Mouse (Mus musculus) NIH3T3 (cell line): ENCODE measurements around the gene Cd24a.

Experiments used
- DNase-seq: peaks from one replicate; pipeline ENCODE4 v3.0.0-alpha.2; 2012; ENCODE audit warnings: low read depth

The Cd24a gene

DNA sequence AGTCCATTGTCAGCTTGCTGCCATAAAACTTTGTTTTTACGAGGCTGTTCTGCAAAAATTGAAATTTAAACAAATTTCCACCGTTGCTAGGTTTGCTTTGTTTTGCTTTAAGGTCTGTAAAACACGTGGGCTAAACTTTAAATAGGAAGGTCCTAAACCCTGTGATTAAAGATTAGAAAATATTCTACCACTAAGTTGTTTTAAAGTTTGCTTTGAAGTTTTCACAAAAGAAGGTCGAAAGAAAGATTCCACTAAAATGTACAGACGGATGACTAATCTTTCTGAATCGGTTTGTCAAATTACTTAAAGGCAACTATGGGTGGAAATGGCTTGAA is at the start of gene Cd24a:
Cd24a (plus strand) TSS at position 288 of the 335 bp plus-strand sequence.
- DNase-seq, result no peak

DNA sequence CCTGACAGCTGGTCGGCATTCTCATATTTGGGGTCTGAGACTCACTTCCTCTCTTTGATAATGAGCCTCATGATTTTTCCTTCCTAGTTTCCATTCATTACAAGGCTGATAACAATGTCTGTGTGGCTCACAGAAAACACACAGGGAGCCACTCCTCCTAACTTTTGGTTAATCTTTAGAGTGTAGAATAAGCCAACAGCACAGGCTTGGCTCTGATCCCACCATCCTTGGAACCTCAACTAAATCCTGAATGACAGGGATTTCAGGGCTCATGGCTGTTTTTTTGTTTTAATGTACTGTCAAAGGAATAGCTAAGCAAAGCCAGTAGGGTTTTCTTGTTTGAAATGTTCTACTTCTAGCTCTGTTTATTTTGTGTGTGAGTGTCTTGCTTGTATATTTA is 43.7 kb upstream of the Cd24a start:
- DNase-seq, result no peak

DNA sequence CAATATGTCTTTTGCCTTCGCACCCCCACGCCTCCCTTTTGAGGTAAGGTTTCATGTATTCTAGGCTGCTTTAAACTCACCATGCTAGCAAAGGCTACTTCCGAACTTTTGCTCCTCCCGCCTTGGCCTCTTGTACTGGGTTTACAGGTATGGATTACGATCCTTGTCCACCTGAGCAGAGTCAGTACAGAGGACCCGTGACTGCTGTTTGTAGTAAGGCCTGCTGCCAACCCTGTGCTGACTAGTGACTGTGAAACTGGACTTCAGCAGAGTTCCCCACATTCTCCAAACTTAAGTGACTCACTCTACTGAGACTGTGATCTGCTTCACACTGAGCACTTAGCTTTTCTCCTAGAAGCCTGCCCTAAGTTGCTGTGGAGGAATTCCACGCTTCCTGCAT is 40.4 kb upstream of the Cd24a start:
- DNase-seq, result peak; percentile 22

GRCm38 (mm10) chr10:43538831-43539230 is 39.3 kb upstream of the Cd24a start:
- no peak for DNase-seq

- DNase-seq, result peak; percentile 32
Measured at GRCm38 (mm10) chr10:43539746-43540310, 38.3 kb upstream of the Cd24a start.

DNA sequence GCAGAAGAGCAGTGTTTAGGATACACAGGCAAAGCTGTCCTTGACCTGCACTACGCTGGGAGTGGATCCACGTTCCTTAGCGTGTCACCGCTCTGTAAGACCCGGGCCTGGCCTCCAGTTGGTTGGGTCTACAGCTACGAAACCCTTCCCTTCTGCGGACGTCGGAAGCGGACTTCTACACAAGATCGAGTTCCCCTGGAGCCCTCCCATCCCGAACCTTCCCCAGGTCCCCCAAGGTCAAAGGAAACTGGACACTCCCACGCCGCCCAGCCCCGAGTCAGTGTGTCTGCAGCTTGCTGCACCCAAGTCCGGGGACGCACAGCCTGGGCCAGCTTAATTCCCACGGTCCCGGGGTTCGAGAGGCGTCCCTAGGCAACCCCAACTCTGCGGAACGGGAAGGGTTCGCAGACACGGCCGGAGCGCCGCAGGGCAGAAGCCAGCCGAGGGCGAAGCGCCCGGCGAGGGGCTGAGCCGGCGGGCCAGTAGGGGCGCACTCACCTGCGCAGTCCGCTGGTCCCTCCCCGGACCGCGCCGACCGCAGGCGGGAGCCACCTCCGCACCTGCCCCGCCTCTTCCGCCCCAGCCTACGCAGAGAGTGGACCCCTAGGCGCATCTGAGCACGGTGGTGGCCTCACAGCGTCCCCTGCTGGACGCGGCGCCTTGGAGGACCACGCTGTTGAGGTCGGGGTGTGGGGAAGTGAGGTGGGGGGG is 37.5 kb upstream of the Cd24a start, which contains the start of gene 1700021F05Rik:
1700021F05Rik (minus strand) TSS at position 553 of the 711 bp plus-strand sequence.
- DNase-seq, result peak; percentile 99

DNA sequence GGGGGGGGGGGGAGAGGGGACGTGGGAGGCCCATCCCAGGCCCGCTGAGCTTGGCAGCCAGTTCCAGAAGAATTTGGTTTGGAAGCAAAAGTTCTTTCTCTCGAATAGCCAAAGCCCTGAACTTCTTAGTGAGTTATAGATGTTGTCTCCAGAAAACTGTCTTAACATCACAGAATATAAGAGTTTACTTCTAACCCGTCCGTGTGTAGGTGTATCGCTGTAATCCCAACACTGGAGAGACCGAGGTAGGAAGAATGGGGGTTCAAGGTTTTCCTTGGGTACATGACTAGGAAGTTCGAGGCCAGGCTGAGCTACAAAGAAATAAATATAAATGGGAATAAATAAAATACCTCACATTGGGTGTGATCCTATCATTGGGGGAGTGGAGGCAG is 36.9 kb upstream of the Cd24a start:
- DNase-seq, result no peak

DNA sequence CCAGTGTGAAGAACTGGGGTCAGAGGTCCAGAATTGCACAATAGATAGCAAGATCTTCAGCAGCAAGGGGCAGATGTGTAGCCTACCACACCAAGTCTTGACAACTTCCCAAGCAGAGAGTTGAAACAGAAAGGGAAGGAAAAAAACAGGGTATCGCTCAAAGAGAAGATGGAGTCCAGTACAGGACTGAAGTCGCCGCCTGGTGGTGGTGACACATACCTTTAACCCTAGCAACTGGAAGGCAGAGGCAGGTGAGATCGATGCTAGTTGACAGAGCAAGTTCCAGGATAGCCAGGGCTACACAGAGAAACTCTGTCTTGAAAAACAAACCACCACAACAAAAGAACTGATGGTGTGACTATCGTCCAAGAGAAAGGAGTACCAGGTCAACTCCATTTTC is 28.7 kb upstream of the Cd24a start:
- DNase-seq, result no peak

- DNase-seq, result no peak
Measured at GRCm38 (mm10) chr10:43550923-43551322, 27.2 kb upstream of the Cd24a start.

DNA sequence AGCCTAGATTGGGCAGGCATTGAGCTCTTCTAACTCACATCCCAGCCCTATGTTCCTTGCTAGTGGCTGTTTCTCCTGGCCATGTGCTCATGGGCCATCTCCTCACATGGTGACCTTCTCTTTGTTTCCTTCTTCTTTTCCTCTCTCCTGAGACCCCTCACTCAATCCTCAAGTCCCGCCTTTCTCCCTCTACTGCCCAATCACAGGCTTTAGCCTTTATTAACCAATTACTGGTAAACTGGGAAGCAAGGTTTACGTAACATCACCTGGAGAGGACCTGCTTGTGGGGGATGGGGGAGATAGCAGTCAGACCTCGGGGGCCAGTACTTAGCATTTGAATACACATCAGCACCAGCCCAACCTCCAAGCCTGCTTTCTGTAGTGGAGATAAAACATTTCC is 26.7 kb upstream of the Cd24a start:
- DNase-seq, result no peak

GRCm38 (mm10) chr10:43557630-43558165 is 20.4 kb upstream of the Cd24a start:
- no peak for DNase-seq

DNA sequence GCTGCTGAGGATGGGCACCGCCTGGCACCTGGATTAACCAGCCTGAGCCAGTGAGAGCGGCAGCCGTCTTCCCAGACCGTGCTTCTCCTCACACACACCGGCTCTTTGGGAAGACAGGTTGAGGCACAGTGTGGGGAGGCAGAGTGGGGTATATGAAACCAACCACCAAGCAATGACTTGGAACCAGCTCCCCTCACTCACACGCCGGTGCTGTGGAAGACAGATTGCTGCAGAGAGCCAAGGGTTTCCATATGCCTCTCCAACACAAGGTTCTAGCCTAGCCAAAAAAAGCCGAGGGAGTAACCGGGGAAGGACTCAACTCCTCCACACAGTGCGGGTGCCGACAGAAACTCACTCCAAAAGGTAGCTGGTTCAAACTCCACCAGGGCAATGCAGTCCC is 18.8 kb upstream of the Cd24a start:
- no peak for DNase-seq

DNA sequence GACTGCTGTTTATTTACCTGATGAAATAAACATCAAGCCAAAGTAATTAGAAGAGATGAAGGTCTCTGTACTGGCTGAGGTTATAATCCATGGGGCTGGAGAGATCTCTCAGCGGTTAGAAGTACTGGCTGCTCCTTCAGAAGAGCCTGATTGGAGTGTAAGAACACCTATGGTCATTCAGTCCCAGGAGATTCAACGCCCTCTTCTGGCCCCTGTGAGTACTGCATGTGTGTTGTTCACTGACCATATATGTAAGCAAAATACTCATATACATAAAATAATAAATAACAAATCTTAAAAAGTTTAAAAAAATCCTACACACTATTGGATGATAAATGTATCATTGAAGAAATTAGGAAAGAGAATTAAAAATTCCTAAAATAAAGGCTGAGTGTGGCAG is 17.3 kb upstream of the Cd24a start:
- peak; percentile 44 for DNase-seq

DNA sequence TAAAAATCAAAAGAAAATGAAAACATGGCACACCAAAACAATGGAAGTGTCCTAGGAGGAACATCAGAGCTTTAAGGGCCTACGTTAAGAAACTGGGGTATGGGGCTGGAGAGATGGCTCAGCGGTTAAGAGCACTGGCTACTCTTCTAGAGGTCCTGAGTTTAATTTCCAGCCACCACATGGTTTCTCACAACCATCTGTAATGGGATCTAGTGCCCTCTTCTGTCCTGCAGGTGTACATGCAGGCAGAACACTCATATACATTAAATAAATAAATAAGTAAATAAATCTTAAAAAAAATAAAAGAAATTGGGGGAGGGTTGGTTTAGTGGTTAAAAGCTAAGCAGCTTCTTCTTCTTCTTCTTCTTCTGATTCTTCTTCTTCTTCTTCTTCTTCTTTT is 16.8 kb upstream of the Cd24a start:
- no peak for DNase-seq

- no peak for DNase-seq
Measured at GRCm38 (mm10) chr10:43574352-43574751, 3.7 kb upstream of the Cd24a start.

- peak; percentile 94 for DNase-seq
Measured at GRCm38 (mm10) chr10:43574956-43575355, 3.1 kb upstream of the Cd24a start.

- peak; percentile 78 for DNase-seq
Measured at GRCm38 (mm10) chr10:43577299-43577996, 636 bp upstream of the Cd24a start.

- peak; percentile 83 for DNase-seq
Measured at GRCm38 (mm10) chr10:43578366-43578753, 276 bp downstream of the Cd24a start.

DNA sequence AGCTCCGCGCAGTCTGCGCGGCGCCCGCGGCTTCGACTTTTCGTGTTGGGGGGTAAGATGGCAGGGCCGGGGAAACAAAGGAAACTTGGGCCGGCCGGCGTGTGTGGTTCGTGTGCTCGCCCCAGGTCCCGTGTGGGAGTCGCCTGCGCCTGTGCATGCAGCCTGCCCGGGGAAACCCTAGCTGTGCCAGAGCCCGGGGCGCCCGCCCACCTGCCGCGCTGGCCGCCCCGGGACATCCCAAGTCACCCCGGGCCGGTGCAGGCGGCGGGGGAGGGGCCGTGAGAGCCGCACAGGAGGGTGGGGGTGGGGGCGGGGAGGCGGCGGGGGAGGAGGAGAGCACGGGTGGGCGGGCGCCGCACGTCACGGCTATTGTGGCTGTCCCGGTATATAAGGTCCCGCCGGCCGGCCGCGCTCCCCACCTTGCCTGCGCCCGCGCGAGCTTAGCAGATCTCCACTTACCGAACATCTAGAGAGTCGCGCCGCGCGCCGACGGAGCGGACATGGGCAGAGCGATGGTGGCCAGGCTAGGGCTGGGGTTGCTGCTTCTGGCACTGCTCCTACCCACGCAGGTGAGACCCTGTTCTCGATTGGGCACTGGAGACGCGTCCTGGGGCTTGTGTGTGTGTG is 783 bp downstream of the Cd24a start:
- DNase-seq, result peak; percentile 87

GRCm38 (mm10) chr10:43579381-43580261 is 1.5 kb downstream of the Cd24a start:
- peak; percentile 76 for DNase-seq

- peak; percentile 14 for DNase-seq
Measured at GRCm38 (mm10) chr10:43580649-43581078, 2.6 kb downstream of the Cd24a start.

GRCm38 (mm10) chr10:43581260-43581659 is 3.2 kb downstream of the Cd24a start:
- DNase-seq, result no peak
